Mouse (Mus musculus) left cerebral cortex, adult 11 months (tissue): ENCODE measurements around the gene Unc50.

Experiments
- DNase-seq: peaks from one replicate; pipeline ENCODE4 v3.0.0; 2022; ENCODE audit warnings: low spot score

The Unc50 gene

GRCm38 (mm10) chr1:37448361-37449095 is 18.6 kb downstream of the Unc50 start:
- peak; percentile 17 for DNase-seq

GRCm38 (mm10) chr1:37451270-37451669 is 21.3 kb downstream of the Unc50 start:
- no peak for DNase-seq

- DNase-seq, result no peak
These were observed 27.6 kb downstream of the Unc50 start for GRCm38 (mm10) chr1:37457546-37457945.

- no peak for DNase-seq
These were observed 35.0 kb downstream of the Unc50 start for GRCm38 (mm10) chr1:37464878-37465452.

GRCm38 (mm10) chr1:37466322-37466995 is 36.5 kb downstream of the Unc50 start:
- no peak for DNase-seq

GRCm38 (mm10) chr1:37467806-37468205 is 37.9 kb downstream of the Unc50 start:
- DNase-seq, result no peak

GRCm38 (mm10) chr1:37469007-37469406 is 39.1 kb downstream of the Unc50 start:
- DNase-seq, result no peak

- no peak for DNase-seq
These were observed 41.5 kb downstream of the Unc50 start for GRCm38 (mm10) chr1:37471179-37472148.

- no peak for DNase-seq
These were observed 43.3 kb downstream of the Unc50 start for GRCm38 (mm10) chr1:37473251-37473650.

GRCm38 (mm10) chr1:37474046-37474445 is 44.1 kb downstream of the Unc50 start:
- DNase-seq, result no peak

- no peak for DNase-seq
These were observed 44.8 kb downstream of the Unc50 start for GRCm38 (mm10) chr1:37474634-37475190.

GRCm38 (mm10) chr1:37475312-37475711 is 45.4 kb downstream of the Unc50 start:
- DNase-seq, result no peak

- DNase-seq, result no peak
These were observed 47.3 kb downstream of the Unc50 start for GRCm38 (mm10) chr1:37477250-37477649.

- no peak for DNase-seq
These were observed 48.0 kb downstream of the Unc50 start for GRCm38 (mm10) chr1:37477928-37478327.

- no peak for DNase-seq
These were observed 48.5 kb downstream of the Unc50 start for GRCm38 (mm10) chr1:37478416-37478815.

- DNase-seq, result no peak
These were observed 49.1 kb downstream of the Unc50 start for GRCm38 (mm10) chr1:37479074-37479473.

GRCm38 (mm10) chr1:37479759-37480158 is 49.8 kb downstream of the Unc50 start:
- no peak for DNase-seq

GRCm38 (mm10) chr1:37480731-37481130 is 50.8 kb downstream of the Unc50 start:
- DNase-seq, result no peak

GRCm38 (mm10) chr1:37481331-37481730 is 51.4 kb downstream of the Unc50 start:
- no peak for DNase-seq

- no peak for DNase-seq
These were observed 54.7 kb downstream of the Unc50 start for GRCm38 (mm10) chr1:37484612-37485011.

GRCm38 (mm10) chr1:37486439-37486838 is 56.5 kb downstream of the Unc50 start:
- DNase-seq, result no peak

- no peak for DNase-seq
These were observed 57.1 kb downstream of the Unc50 start for GRCm38 (mm10) chr1:37486994-37487393.
